Mouse (Mus musculus): Measurements from ENCODE around the gene Snrnp70. TPM values are rescaled to one million over a fixed set of nuclear protein-coding genes. Genes with fewer than 3 reads are reported as not detected.

Gene Snrnp70
- total and polyA plus RNA-seq, 3 experiments = 182 to 457 (median 197) TPM

GRCm38 (mm10) chr7:45340669-45341068, 54.9 kb downstream of the Snrnp70 start:
- Histone ChIP-seq H3K4me1 (ENCODE audit: control insufficient read depth in 1 of 2, insufficient read depth in 2 of 2) (peaks cover 32 to 55% of the 10 kb centered on the region in 2 experiments), H3K27ac (ENCODE audit: insufficient read depth, low read depth) (no peak overlapping the region), H3K4me2 (ENCODE audit: insufficient read depth, low read depth, poor library complexity, severe bottlenecking) (peak overlapping the region; percentile 86), H3K79me2 (replicated peaks; ENCODE audit: control insufficient read depth, extremely low read depth, insufficient read depth, poor library complexity, severe bottlenecking) (no peaks in the 10 kb centered on the region), H3K4me3 (replicated peaks in 1 of 3; ENCODE audit: low read depth in 2 of 3, low read length in 2 of 3, poor library complexity in 1 of 3) (peak overlapping the region in 1 of 3 experiments; percentile 43), H3K27me3 (replicated peaks) (peaks cover 59% of the 10 kb centered on the region), H3K9ac (ENCODE audit: insufficient read depth, low read depth) (no peak overlapping the region), H3K9me3 (replicated peaks; ENCODE audit: low read length) (peaks cover 2% of the 10 kb centered on the region), H3K36me3 (replicated peaks in 1 of 2; ENCODE audit: control insufficient read depth in 1 of 2, insufficient read depth in 1 of 2, low read length in 1 of 2) (no peaks in the 10 kb centered on the region)
- DNase-seq (ENCODE audit: extremely low read depth) = peak; percentile 24
- TF ChIP-seq MEF2A (IDR thresholded peaks at IDR 0.05; ENCODE audit: borderline replicate concordance, low read depth, low read length) (no peak), SIN3A (IDR thresholded peaks at IDR 0.05; ENCODE audit: low read length) (no peak), BHLHE40 (IDR thresholded peaks at IDR 0.05; ENCODE audit: low read depth, low read length) (no peak), TCF12 (IDR thresholded peaks at IDR 0.05; ENCODE audit: low read depth, low read length) (no peak), POLR2A (IDR thresholded peaks at IDR 0.05; ENCODE audit: low read depth, low read length) (no peak), MAFK (IDR thresholded peaks at IDR 0.05; ENCODE audit: insufficient replicate concordance, low read length) (no peak), EP300 (IDR thresholded peaks at IDR 0.05; ENCODE audit: low read length) (no peak), CTCF (conservative IDR thresholded peaks at IDR 0.05 in 1 of 2, IDR thresholded peaks at IDR 0.05 in 1 of 2; ENCODE audit: low read depth in 2 of 2, low read length in 2 of 2) (no peak), ELF1 (IDR thresholded peaks at IDR 0.05; ENCODE audit: low read depth, low read length) (no peak), RCOR1 (conservative IDR thresholded peaks at IDR 0.05; ENCODE audit: low read depth, low read length) (no peak), KAT2A (IDR thresholded peaks at IDR 0.05; ENCODE audit: insufficient replicate concordance, low read length) (no peak)
- dilution Hi-C loops (cut with MboI; ENCODE audit: extremely low pct_ligation_motif_present, extremely low pct_unique_long_range_greater_than_20kb, low sequenced_read_pairs) = no loop called here
- in situ Hi-C loops (cut with MboI; ENCODE audit: low pct_ligation_motif_present, low pct_unique_long_range_greater_than_20kb, low sequenced_read_pairs) = no loop called here

- peak overlapping the region; percentile 1; the same call in 1 of the 2 replicates for H3K9ac ChIP-seq (ENCODE audit: insufficient read depth, low read depth)
- peaks cover 32 to 55% of the 10 kb centered on the region in 2 experiments for H3K4me1 ChIP-seq (ENCODE audit: control insufficient read depth in 1 of 2, insufficient read depth in 2 of 2)
- H3K27ac ChIP-seq (ENCODE audit: insufficient read depth, low read depth) = no peak overlapping the region
- H3K4me3 ChIP-seq (replicated peaks in 1 of 3; ENCODE audit: low read depth in 2 of 3, low read length in 2 of 3, poor library complexity in 1 of 3) = peak overlapping the region; percentile 1 to 60 (median 42)
- TF ChIP-seq MEF2A (IDR thresholded peaks at IDR 0.05; ENCODE audit: borderline replicate concordance, low read depth, low read length) = no peak
- TF ChIP-seq NELFE (IDR thresholded peaks at IDR 0.05; ENCODE audit: low read depth, low read length) = no peak
- no peak for TF ChIP-seq TCF12 (IDR thresholded peaks at IDR 0.05; ENCODE audit: low read depth, low read length)
- no peak for TF ChIP-seq MAZ (IDR thresholded peaks at IDR 0.05; ENCODE audit: low read depth, low read length)
- no peak for TF ChIP-seq POLR2AphosphoS2 (IDR thresholded peaks at IDR 0.05; ENCODE audit: low read depth, low read length)
- TF ChIP-seq USF1 (IDR thresholded peaks at IDR 0.05; ENCODE audit: low read depth, low read length) = no peak
- no peak for TF ChIP-seq USF2 (conservative IDR thresholded peaks at IDR 0.05; ENCODE audit: low read depth, low read length)
- no peak for TF ChIP-seq CTCF (conservative IDR thresholded peaks at IDR 0.05 in 1 of 2, IDR thresholded peaks at IDR 0.05 in 1 of 2; ENCODE audit: low read depth in 2 of 2, low read length in 2 of 2)
- peaks cover 65% of the 10 kb centered on the region for H3K27me3 ChIP-seq (replicated peaks)
- DNase-seq (ENCODE audit: extremely low read depth) = no peak
- in situ Hi-C loops (cut with MboI; ENCODE audit: low pct_ligation_motif_present, low pct_unique_long_range_greater_than_20kb, low sequenced_read_pairs) = no loop called here
- H3K79me2 ChIP-seq (replicated peaks; ENCODE audit: control insufficient read depth, extremely low read depth, insufficient read depth, poor library complexity, severe bottlenecking) = no peaks in the 10 kb centered on the region
- peaks cover 2% of the 10 kb centered on the region for H3K9me3 ChIP-seq (replicated peaks; ENCODE audit: low read length)
- H3K4me2 ChIP-seq (ENCODE audit: insufficient read depth, low read depth, poor library complexity, severe bottlenecking) = peak overlapping the region; percentile 86
- dilution Hi-C loops (cut with MboI; ENCODE audit: extremely low pct_ligation_motif_present, extremely low pct_unique_long_range_greater_than_20kb, low sequenced_read_pairs) = no loop called here
- H3K36me3 ChIP-seq (replicated peaks in 1 of 2; ENCODE audit: control insufficient read depth in 1 of 2, insufficient read depth in 1 of 2, low read length in 1 of 2) = no peaks in the 10 kb centered on the region
These were observed 55.5 kb downstream of the Snrnp70 start for GRCm38 (mm10) chr7:45340066-45340442.
